Mouse (Mus musculus) left cerebral cortex, postnatal 14 days (tissue): ENCODE measurements around the gene Llcfc1. TPM values are rescaled to one million over a fixed set of nuclear protein-coding genes. Genes with fewer than 3 reads are reported as not detected.

Experiments
- DNase-seq, 2 experiments: peaks; one replicate each; pipeline ENCODE4 v3.0.0; 2021 to 2022; ENCODE audit warnings: low spot score in 2 of 2, mixed read lengths in 1 of 2
- intact Hi-C: fragments of 180-260 bp; cut with DNase I; formaldehyde crosslinking; loops from one replicate; pipeline ENCODE4 v1.15.1; 2025
- long read RNA-seq, 2 experiments: library from polyadenylated mRNA; stranded (forward); transcript quantifications; one replicate each; pipeline ENCODE4 v2.0.0; 2021
- total RNA-seq, 2 experiments: library from RNA; stranded (reverse); gene quantifications; 2 replicates each; pipeline ENCODE4 v1.2.3; 2021

Gene Llcfc1
- total RNA-seq, result not detected
- long read RNA-seq, experiment 1, result 0 reads
- long read RNA-seq, experiment 2, result 0 reads

- intact Hi-C loops, result no loop called here
- DNase-seq, result no peak
Measured at GRCm38 (mm10) chr6:41684131-41684530, at the start of gene Llcfc1. Gene Llcfc1 (plus strand): TSS chr6:41684431.

GRCm38 (mm10) chr6:41635211-41635610 is 49.0 kb upstream of the Llcfc1 start:
- intact Hi-C loops, result no loop called here
- no peak for DNase-seq

- DNase-seq, result no peak
- intact Hi-C loops, result no loop called here
Measured at GRCm38 (mm10) chr6:41636178-41636577, 48.1 kb upstream of the Llcfc1 start, which contains the start of gene Trpv6. Gene Trpv6 (minus strand): TSS chr6:41636405.

- intact Hi-C loops, result no loop called here
Measured at GRCm38 (mm10) chr6:41637393-41637792, 46.8 kb upstream of the Llcfc1 start.

GRCm38 (mm10) chr6:41637927-41638506 is 46.2 kb upstream of the Llcfc1 start:
- DNase-seq, result no peak
- intact Hi-C loops, result no loop called here

More at GRCm38 (mm10) chr6:41637393-41637792, 46.8 kb upstream of the Llcfc1 start:
- DNase-seq, result no peak

- no peak for DNase-seq
- intact Hi-C loops, result no loop called here
Measured at GRCm38 (mm10) chr6:41640449-41640848, 43.8 kb upstream of the Llcfc1 start.

GRCm38 (mm10) chr6:41641173-41641866 is 42.9 kb upstream of the Llcfc1 start:
- intact Hi-C loops, result no loop called here
- no peak for DNase-seq

- intact Hi-C loops, result no loop called here
Measured at GRCm38 (mm10) chr6:41642765-41643164, 41.5 kb upstream of the Llcfc1 start.

GRCm38 (mm10) chr6:41643227-41643626 is 41.0 kb upstream of the Llcfc1 start:
- no peak for DNase-seq
- intact Hi-C loops, result no loop called here

More at GRCm38 (mm10) chr6:41642765-41643164, 41.5 kb upstream of the Llcfc1 start:
- DNase-seq, result no peak

- intact Hi-C loops, result no loop called here
- no peak for DNase-seq
Measured at GRCm38 (mm10) chr6:41646220-41646619, 38.0 kb upstream of the Llcfc1 start.

- intact Hi-C loops, result no loop called here
Measured at GRCm38 (mm10) chr6:41646672-41647071, 37.6 kb upstream of the Llcfc1 start.

GRCm38 (mm10) chr6:41653173-41653572 is 31.1 kb upstream of the Llcfc1 start:
- intact Hi-C loops, result no loop called here

More at GRCm38 (mm10) chr6:41646672-41647071, 37.6 kb upstream of the Llcfc1 start:
- no peak for DNase-seq

GRCm38 (mm10) chr6:41654648-41655047 is 29.6 kb upstream of the Llcfc1 start:
- intact Hi-C loops, result no loop called here
- no peak for DNase-seq

More at GRCm38 (mm10) chr6:41653173-41653572, 31.1 kb upstream of the Llcfc1 start:
- no peak for DNase-seq

GRCm38 (mm10) chr6:41658487-41658886 is 25.7 kb upstream of the Llcfc1 start:
- intact Hi-C loops, result no loop called here
- no peak for DNase-seq

- peak in 1 of 2 experiments; percentile 7 for DNase-seq
- intact Hi-C loops, result no loop called here
Measured at GRCm38 (mm10) chr6:41662320-41662719, 21.9 kb upstream of the Llcfc1 start.

GRCm38 (mm10) chr6:41676530-41676929 is 7.7 kb upstream of the Llcfc1 start:
- intact Hi-C loops, result no loop called here
- no peak for DNase-seq

- intact Hi-C loops, result no loop called here
- DNase-seq, result no peak
Measured at GRCm38 (mm10) chr6:41680669-41681068, 3.6 kb upstream of the Llcfc1 start, which contains the start of gene Trpv5. Gene Trpv5 (minus strand): TSS chr6:41680769.

GRCm38 (mm10) chr6:41681656-41682055 is 2.6 kb upstream of the Llcfc1 start:
- DNase-seq, result no peak
- intact Hi-C loops, result no loop called here

GRCm38 (mm10) chr6:41684911-41685310 is 680 bp downstream of the Llcfc1 start:
- DNase-seq, result no peak
- intact Hi-C loops, result no loop called here

GRCm38 (mm10) chr6:41685596-41685995 is 1.4 kb downstream of the Llcfc1 start:
- DNase-seq, result no peak
- intact Hi-C loops, result no loop called here

- DNase-seq, result no peak
- intact Hi-C loops, result no loop called here
Measured at GRCm38 (mm10) chr6:41692200-41692599, 8.0 kb downstream of the Llcfc1 start.
